Mouse (Mus musculus): ENCODE results near the gene Bach2. TPM values are rescaled to one million over a fixed set of nuclear protein-coding genes. Genes with fewer than 3 reads are reported as not detected.

Bach2 gene
- polyA plus RNA-seq, 2 experiments: 0.45 to 0.67 TPM

- DNase-seq (ENCODE audit: low read depth in 3 of 3, low spot score in 3 of 3): no peak
- TF ChIP-seq CTCF (IDR thresholded peaks at IDR 0.05; ENCODE audit: low read depth) (peak; percentile 58), EP300 (IDR thresholded peaks at IDR 0.05; ENCODE audit: low read depth) (no peak)
- peaks cover 0 to 6% of the 10 kb centered on the region in 2 experiments; a peak in 2 of 4 replicates for H3K4me1 ChIP-seq (replicated peaks; ENCODE audit: control insufficient read depth in 2 of 2, insufficient read depth in 2 of 2, low read length in 1 of 2)
- no peak for ATAC-seq (ENCODE audit: insufficient read depth)
- H3K27ac ChIP-seq: no peak overlapping the region
- H3K36me3 ChIP-seq (replicated peaks; ENCODE audit: control insufficient read depth, insufficient read depth, low read depth): no peaks in the 10 kb centered on the region
- H3K9ac ChIP-seq (replicated peaks): no peak overlapping the region
- H3K27me3 ChIP-seq (ENCODE audit: control insufficient read depth, insufficient read depth, low read length): no peaks in the 10 kb centered on the region
- no peaks in the 10 kb centered on the region for H3K9me3 ChIP-seq (ENCODE audit: control insufficient read depth, low read length)
- no peak overlapping the region for H3K4me2 ChIP-seq (ENCODE audit: low read depth)
- WGBS (ENCODE audit: insufficient replicate concordance): 17% methylated on average over 5 of the region's 5 CpGs
- H3K4me3 ChIP-seq (ENCODE audit: insufficient read depth in 1 of 2, low read depth in 2 of 2, low read length in 2 of 2): no peak overlapping the region
Observed at GRCm38 (mm10) chr4:32538088-32538487, 299.5 kb downstream of the Bach2 start.

GRCm38 (mm10) chr4:32538488-32538887 lies 299.9 kb downstream of the Bach2 start:
- Histone ChIP-seq H3K9me3 (ENCODE audit: control insufficient read depth, low read length) (no peaks in the 10 kb centered on the region), H3K36me3 (replicated peaks; ENCODE audit: control insufficient read depth, insufficient read depth, low read depth) (no peaks in the 10 kb centered on the region), H3K9ac (replicated peaks) (no peak overlapping the region), H3K27me3 (ENCODE audit: control insufficient read depth, insufficient read depth, low read length) (no peaks in the 10 kb centered on the region), H3K4me3 (ENCODE audit: insufficient read depth in 1 of 2, low read depth in 2 of 2, low read length in 2 of 2) (no peak overlapping the region), H3K4me1 (replicated peaks; ENCODE audit: control insufficient read depth in 2 of 2, insufficient read depth in 2 of 2, low read length in 1 of 2) (peaks cover 0 to 6% of the 10 kb centered on the region in 2 experiments; a peak in 2 of 4 replicates), H3K27ac (no peak overlapping the region), H3K4me2 (ENCODE audit: low read depth) (no peak overlapping the region)
- WGBS (ENCODE audit: insufficient replicate concordance): 64% methylated on average over 4 of the region's 4 CpGs
- no peak for DNase-seq (ENCODE audit: low read depth in 3 of 3, low spot score in 3 of 3)
- peak; percentile 35; the same call in 1 of the 2 replicates for ATAC-seq (ENCODE audit: insufficient read depth)
- TF ChIP-seq EP300 (IDR thresholded peaks at IDR 0.05; ENCODE audit: low read depth) (no peak), CTCF (IDR thresholded peaks at IDR 0.05; ENCODE audit: low read depth) (no peak)

DNA sequence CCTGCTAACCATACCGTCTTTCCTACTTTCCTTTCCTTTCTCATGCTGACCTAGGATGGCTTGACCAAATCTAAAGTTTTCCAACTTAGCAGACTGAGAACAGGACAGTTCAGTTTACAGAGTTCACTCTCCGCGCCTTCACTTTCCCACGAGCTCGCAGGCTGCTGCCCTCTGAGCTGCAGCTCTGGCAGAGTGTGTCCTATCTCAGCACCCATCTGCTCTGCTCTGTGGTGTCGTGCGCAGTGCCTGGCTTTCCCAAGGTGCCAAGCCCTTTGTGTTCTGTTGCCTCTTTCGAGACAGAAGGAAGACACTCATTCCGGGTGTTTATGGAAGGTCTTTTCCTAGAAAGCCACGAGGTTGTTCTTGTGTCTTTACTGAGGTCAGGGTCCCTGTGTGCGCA lies 300.4 kb downstream of the Bach2 start:
- Histone ChIP-seq H3K9ac (replicated peaks) (no peak overlapping the region), H3K27me3 (ENCODE audit: control insufficient read depth, insufficient read depth, low read length) (no peaks in the 10 kb centered on the region), H3K9me3 (ENCODE audit: control insufficient read depth, low read length) (no peaks in the 10 kb centered on the region), H3K4me1 (replicated peaks; ENCODE audit: control insufficient read depth in 2 of 2, insufficient read depth in 2 of 2, low read length in 1 of 2) (peaks cover 0 to 6% of the 10 kb centered on the region in 2 experiments; a peak in 2 of 4 replicates), H3K4me2 (ENCODE audit: low read depth) (no peak overlapping the region), H3K36me3 (replicated peaks; ENCODE audit: control insufficient read depth, insufficient read depth, low read depth) (no peaks in the 10 kb centered on the region), H3K27ac (no peak overlapping the region), H3K4me3 (ENCODE audit: insufficient read depth in 1 of 2, low read depth in 2 of 2, low read length in 2 of 2) (no peak overlapping the region)
- 49% methylated on average over 11 of the region's 11 CpGs for WGBS (ENCODE audit: insufficient replicate concordance)
- TF ChIP-seq EP300 (IDR thresholded peaks at IDR 0.05; ENCODE audit: low read depth) (no peak), CTCF (IDR thresholded peaks at IDR 0.05; ENCODE audit: low read depth) (no peak)
- no peak for ATAC-seq (ENCODE audit: insufficient read depth)
- no peak for DNase-seq (ENCODE audit: low read depth in 3 of 3, low spot score in 3 of 3)

GRCm38 (mm10) chr4:32544821-32545545 lies 306.4 kb downstream of the Bach2 start:
- Histone ChIP-seq H3K36me3 (replicated peaks; ENCODE audit: control insufficient read depth, insufficient read depth, low read depth) (no peaks in the 10 kb centered on the region), H3K9me3 (ENCODE audit: control insufficient read depth, low read length) (no peaks in the 10 kb centered on the region), H3K27me3 (ENCODE audit: control insufficient read depth, insufficient read depth, low read length) (no peaks in the 10 kb centered on the region), H3K27ac (no peak overlapping the region), H3K4me3 (ENCODE audit: insufficient read depth in 1 of 2, low read depth in 2 of 2, low read length in 2 of 2) (no peak overlapping the region), H3K9ac (replicated peaks) (no peak overlapping the region), H3K4me2 (ENCODE audit: low read depth) (no peak overlapping the region), H3K4me1 (replicated peaks; ENCODE audit: control insufficient read depth in 2 of 2, insufficient read depth in 2 of 2, low read length in 1 of 2) (no peaks in the 10 kb centered on the region)
- DNase-seq (ENCODE audit: low read depth in 3 of 3, low spot score in 3 of 3) (no peak), ATAC-seq (ENCODE audit: insufficient read depth) (no peak)
- TF ChIP-seq CTCF (IDR thresholded peaks at IDR 0.05; ENCODE audit: low read depth) (no peak), EP300 (IDR thresholded peaks at IDR 0.05; ENCODE audit: low read depth) (no peak)
- WGBS (ENCODE audit: insufficient replicate concordance): 62% methylated on average over 14 of the region's 14 CpGs

DNA sequence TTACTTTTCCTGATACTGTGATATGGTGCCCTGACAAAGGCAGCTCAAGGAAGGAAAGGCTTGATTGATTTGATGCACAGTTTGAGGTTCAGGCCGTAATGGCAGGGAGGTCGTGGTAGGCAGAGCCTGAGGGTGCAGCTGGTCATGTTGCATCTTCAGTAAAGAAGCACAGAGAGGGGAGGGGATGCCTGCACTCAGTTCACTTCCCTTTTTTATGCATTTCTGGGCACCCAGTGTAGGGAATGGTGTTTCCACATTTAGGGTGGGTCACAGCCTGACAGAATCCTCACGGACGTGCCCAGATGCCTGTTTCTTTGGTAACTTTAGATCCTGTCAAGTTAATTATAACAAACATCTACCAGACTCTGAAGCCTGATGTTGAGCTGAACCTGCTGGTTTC lies 306.9 kb downstream of the Bach2 start:
- H3K27me3 ChIP-seq (ENCODE audit: control insufficient read depth, insufficient read depth, low read length): no peaks in the 10 kb centered on the region
- no peaks in the 10 kb centered on the region for H3K36me3 ChIP-seq (replicated peaks; ENCODE audit: control insufficient read depth, insufficient read depth, low read depth)
- no peak for TF ChIP-seq EP300 (IDR thresholded peaks at IDR 0.05; ENCODE audit: low read depth)
- TF ChIP-seq CTCF (IDR thresholded peaks at IDR 0.05; ENCODE audit: low read depth): no peak
- H3K4me3 ChIP-seq (ENCODE audit: insufficient read depth in 1 of 2, low read depth in 2 of 2, low read length in 2 of 2): no peak overlapping the region
- H3K4me2 ChIP-seq (ENCODE audit: low read depth): no peak overlapping the region
- H3K27ac ChIP-seq: no peak overlapping the region
- no peak overlapping the region for H3K9ac ChIP-seq (replicated peaks)
- no peaks in the 10 kb centered on the region for H3K4me1 ChIP-seq (replicated peaks; ENCODE audit: control insufficient read depth in 2 of 2, insufficient read depth in 2 of 2, low read length in 1 of 2)
- ATAC-seq (ENCODE audit: insufficient read depth): no peak
- no peak for DNase-seq (ENCODE audit: low read depth in 3 of 3, low spot score in 3 of 3)
- 33% methylated on average over 4 of the region's 4 CpGs for WGBS (ENCODE audit: insufficient replicate concordance)
- no peaks in the 10 kb centered on the region for H3K9me3 ChIP-seq (ENCODE audit: control insufficient read depth, low read length)
